ENCODE assay signal across 8 mouse cellular contexts in genomic region chr11:114675826-114676401, GRCm38 (mm10). TPM values are rescaled to one million over a fixed set of nuclear protein-coding genes. Genes with fewer than 3 reads are reported as not detected.
DNase-seq lines count a peak whose midpoint lies in the region; ATAC-seq and TF ChIP-seq lines count a peak whose summit lies in the region.

No protein-coding gene starts in this region.

- 2% methylated on average over 27 of the region's 27 CpGs for WGBS in intestine, postnatal 0 days
- WGBS in lung, embryonic 14.5 days = 1% methylated on average over 27 of the region's 27 CpGs
- 2% methylated on average over 27 of the region's 27 CpGs for WGBS in stomach, embryonic 14.5 days

- H3K4me1 ChIP-seq in intestine, postnatal 0 days (replicated peaks; ENCODE audit: control insufficient read depth, insufficient read depth, low read length) = peaks cover 7% of the 10 kb centered on the region; the same call in 1 of the 2 replicates
- H3K4me1 ChIP-seq in lung, embryonic 14.5 days (ENCODE audit: insufficient read depth) = peaks cover 22% of the 10 kb centered on the region
- peaks cover 30% of the 10 kb centered on the region for H3K4me1 ChIP-seq in stomach, embryonic 14.5 days (ENCODE audit: control insufficient read depth, insufficient read depth, low read length)

- peak overlapping the region; percentile 93 for H3K4me2 ChIP-seq in intestine, postnatal 0 days (replicated peaks; ENCODE audit: low read depth)
- peak overlapping the region; percentile 99 for H3K4me2 ChIP-seq in lung, embryonic 14.5 days
- peak overlapping the region; percentile 96 for H3K4me2 ChIP-seq in stomach, embryonic 14.5 days (replicated peaks; ENCODE audit: low read depth, low read length)

- peak overlapping the region; percentile 83 for H3K4me3 ChIP-seq in intestine, postnatal 0 days (ENCODE audit: low read depth, low read length)
- H3K4me3 ChIP-seq in lung, embryonic 14.5 days (ENCODE audit: low read depth, low read length) = peak overlapping the region; percentile 60
- H3K4me3 ChIP-seq in stomach, embryonic 14.5 days (ENCODE audit: low read depth, low read length) = peak overlapping the region; percentile 51

- no peaks in the 10 kb centered on the region for H3K9me3 ChIP-seq in intestine, postnatal 0 days (ENCODE audit: control insufficient read depth)
- H3K9me3 ChIP-seq in lung, embryonic 14.5 days (ENCODE audit: low read depth, low read length) = no peaks in the 10 kb centered on the region
- no peaks in the 10 kb centered on the region for H3K9me3 ChIP-seq in stomach, embryonic 14.5 days (ENCODE audit: control insufficient read depth, low read depth, low read length)

- ATAC-seq in intestine, postnatal 0 days = peak; percentile 6
- ATAC-seq in lung, embryonic 14.5 days (ENCODE audit: insufficient read depth) = peak; percentile 4; the same call in 1 of the 2 replicates
- ATAC-seq in stomach, embryonic 14.5 days (ENCODE audit: insufficient number of reproducible peaks, insufficient read depth, low FRiP score, low read depth) = no peak

- no peaks in the 10 kb centered on the region for H3K27me3 ChIP-seq in intestine, postnatal 0 days (replicated peaks; ENCODE audit: control insufficient read depth, insufficient read depth, low read length)
- no peaks in the 10 kb centered on the region for H3K27me3 ChIP-seq in lung, embryonic 14.5 days (ENCODE audit: insufficient read depth, low read length)
- H3K27me3 ChIP-seq in stomach, embryonic 14.5 days (ENCODE audit: control insufficient read depth, insufficient read depth, low read length) = no peaks in the 10 kb centered on the region

- TF ChIP-seq CTCF in intestine, postnatal 0 days (IDR thresholded peaks at IDR 0.05; ENCODE audit: low read depth) = no peak
- TF ChIP-seq CTCF in lung, embryonic 14.5 days (IDR thresholded peaks at IDR 0.05; ENCODE audit: low read depth) = no peak

- peak; percentile 28 to 32 for DNase-seq in urinary bladder, postnatal 36 days (ENCODE audit: low spot score in 2 of 2)
- no peak for DNase-seq in urinary bladder, postnatal 10 days (ENCODE audit: low spot score)
- peak; percentile 51 for DNase-seq in cerebellum, adult 11 months
- DNase-seq in gastrocnemius, postnatal 10 days = peak; percentile 49
- DNase-seq in lung, embryonic 14.5 days = peak; percentile 51
- no peak for DNase-seq in T-cell, adult 2 months (ENCODE audit: low spot score)

- peak overlapping the region; percentile 88 for H3K27ac ChIP-seq in intestine, postnatal 0 days (ENCODE audit: low read depth, low read length)
- 0 out of 2 replicates have a peak overlapping the region, but pooled peaks have one; percentile 34 for H3K27ac ChIP-seq in lung, embryonic 14.5 days (ENCODE audit: low read depth)
- H3K27ac ChIP-seq in stomach, embryonic 14.5 days (ENCODE audit: low read length) = no peak overlapping the region

- peaks cover 25% of the 10 kb centered on the region for H3K36me3 ChIP-seq in intestine, postnatal 0 days (ENCODE audit: control insufficient read depth, insufficient read depth)
- peaks cover 29% of the 10 kb centered on the region for H3K36me3 ChIP-seq in lung, embryonic 14.5 days (ENCODE audit: insufficient read depth)
- H3K36me3 ChIP-seq in stomach, embryonic 14.5 days (ENCODE audit: control insufficient read depth, insufficient read depth, low read length) = peaks cover 31% of the 10 kb centered on the region

- peak overlapping the region; percentile 84 for H3K9ac ChIP-seq in intestine, postnatal 0 days (ENCODE audit: low read depth, low read length)
- H3K9ac ChIP-seq in lung, embryonic 14.5 days = peak overlapping the region; percentile 65
- H3K9ac ChIP-seq in stomach, embryonic 14.5 days (replicated peaks; ENCODE audit: low read depth, low read length) = peak overlapping the region; percentile 31

RNA-seq across cellular contexts. Expression of gene Ttyh2, which starts 0.7 kb away (rescaled TPM):
- 10 to 100 TPM; 74.5 to 75.9 TPM for total RNA-seq in gastrocnemius, postnatal 10 days (2021)
- 73.4 and 80.0 TPM in 2 replicates for polyA plus RNA-seq in intestine, postnatal 0 days (2015; fragmentation: Nextera tagmentation; extraction: Ambion mirVana)
- 12.1 and 13.1 TPM in 2 replicates for polyA plus RNA-seq in lung, embryonic 14.5 days (2014; fragmentation: Nextera tagmentation; extraction: Ambion mirVana)
- polyA plus RNA-seq in stomach, embryonic 14.5 days (2014; fragmentation: Nextera tagmentation; extraction: Ambion mirVana) = 12.5 and 13.8 TPM in 2 replicates

RNA-seq across cellular contexts. Expression of gene Rpl38, which starts 7.6 kb away (rescaled TPM):
- 1,000 to 10,000 TPM in 1 of 2 experiments, 100 to 1,000 TPM in 1; 978 to 1,057 TPM for total RNA-seq in gastrocnemius, postnatal 10 days (2021)
- 922 and 935 TPM in 2 replicates for polyA plus RNA-seq in intestine, postnatal 0 days (2015; fragmentation: Nextera tagmentation; extraction: Ambion mirVana)
- polyA plus RNA-seq in lung, embryonic 14.5 days (2014; fragmentation: Nextera tagmentation; extraction: Ambion mirVana) = 978 and 1,085 TPM in 2 replicates
- polyA plus RNA-seq in stomach, embryonic 14.5 days (2014; fragmentation: Nextera tagmentation; extraction: Ambion mirVana) = 974 and 1,057 TPM in 2 replicates

RNA-seq across cellular contexts. Expression of gene Dnaic2, which starts 51.3 kb away (rescaled TPM):
- total RNA-seq in gastrocnemius, postnatal 10 days (2021) = 1 to 10 TPM; 1.0 to 1.1 TPM
- polyA plus RNA-seq in intestine, postnatal 0 days (2015; fragmentation: Nextera tagmentation; extraction: Ambion mirVana) = 0.12 and 0.22 TPM in 2 replicates
- 0.16 and 0.85 TPM in 2 replicates for polyA plus RNA-seq in lung, embryonic 14.5 days (2014; fragmentation: Nextera tagmentation; extraction: Ambion mirVana)
- polyA plus RNA-seq in stomach, embryonic 14.5 days (2014; fragmentation: Nextera tagmentation; extraction: Ambion mirVana) = 0.25 and 0.38 TPM in 2 replicates

Comparison
In these comparisons a context has a peak if more than half of its experiments do, and no peak if none do; other contexts are left out.
1. DNase-seq: peak in urinary bladder, postnatal 36 days (2 of 2), cerebellum, adult 11 months (single experiment), gastrocnemius, postnatal 10 days (single experiment) and lung, embryonic 14.5 days (single experiment); none in urinary bladder, postnatal 10 days (single experiment) and T-cell, adult 2 months (single experiment).
2. H3K9ac ChIP-seq: peak in every context shown above with its lines; median percentile 84 in intestine, postnatal 0 days; 65 in lung, embryonic 14.5 days; 31 in stomach, embryonic 14.5 days.
3. Peak in every context shown above with its lines, with median percentiles within 50 percentile points of each other: H3K4me2 ChIP-seq and H3K4me3 ChIP-seq.